Mouse (Mus musculus) midbrain, embryonic 16.5 days (tissue): ENCODE measurements around the gene Ccdc86. TPM values are rescaled to one million over a fixed set of nuclear protein-coding genes. Genes with fewer than 3 reads are reported as not detected.

ENCODE experiments used
- ATAC-seq: fragments of 200-750 bp; cut with Nextera tagmentation; 2 replicates; pipeline ENCODE4 v1.8.0; 2017; ENCODE audit warnings: moderate TSS enrichment
- H3K27ac ChIP-seq: fragments of 300-500 bp; sonication (generic); 2 replicates; pipeline ENCODE4 v1.5.1; 2014; ENCODE audit warnings: mild to moderate bottlenecking, low read length, mixed read lengths
- H3K27me3 ChIP-seq: fragments of 300-500 bp; sonication (generic); 2 replicates; pipeline ENCODE4 v1.6.1; 2014; ENCODE audit warnings: low read depth, low read length, mixed read lengths; ENCODE audit not compliant: control insufficient read depth, insufficient read depth
- H3K36me3 ChIP-seq: fragments of 300-500 bp; sonication (generic); 2 replicates; pipeline ENCODE4 v1.6.1; 2014; ENCODE audit warnings: mild to moderate bottlenecking, low read length, moderate library complexity, mixed read lengths; ENCODE audit not compliant: control insufficient read depth, insufficient read depth
- H3K4me1 ChIP-seq: fragments of 300-500 bp; sonication (generic); 2 replicates; pipeline ENCODE4 v1.6.1; 2014; ENCODE audit warnings: mild to moderate bottlenecking, low read length, mixed read lengths; ENCODE audit not compliant: control insufficient read depth, insufficient read depth
- H3K4me2 ChIP-seq: fragments of 300-500 bp; sonication (generic); 2 replicates; pipeline ENCODE4 v1.6.1; 2014; ENCODE audit warnings: mild to moderate bottlenecking, low read length, mixed read lengths
- H3K4me3 ChIP-seq: fragments of 300-500 bp; sonication (generic); 2 replicates; pipeline ENCODE4 v1.5.1; 2014; ENCODE audit warnings: low read depth, mild to moderate bottlenecking, low read length, moderate library complexity, mixed read lengths
- H3K9ac ChIP-seq: fragments of 300-500 bp; sonication (generic); 2 replicates; pipeline ENCODE4 v1.6.1; 2014; ENCODE audit warnings: low read depth, low read length, mixed read lengths
- H3K9me3 ChIP-seq: fragments of 300-500 bp; sonication (generic); replicated peaks from 2 replicates; pipeline ENCODE4 v1.6.1; 2014; ENCODE audit warnings: mild to moderate bottlenecking, low read length, mixed read lengths; ENCODE audit not compliant: control insufficient read depth, poor library complexity, severe bottlenecking
- WGBS: fragments of 180-500 bp; shearing (Covaris S2); extraction: QIAGEN DNeasy Blood & Tissue Kit; methylation state at CpG from one replicate; pipeline ENCODE4 v1.1.7; 2014; 5-methylcytosine and 5-hydroxymethylcytosine counted together
- polyA plus RNA-seq: library from polyadenylated mRNA; unstranded; fragments of >200 nt; fragmentation: Nextera tagmentation; extraction: Ambion mirVana; gene quantifications from 2 replicates; pipeline ENCODE4 v1.2.1, GENCODE M21; 2015

Gene Ccdc86
- polyA plus RNA-seq = 12.8 and 13.5 TPM in 2 replicates

GRCm38 (mm10) chr19:10949112-10949511 lies at the start of gene Ccdc86:
Gene Ccdc86 (minus strand): TSS chr19:10949266.
- peak within 1 kb of the TSS; percentile 50; the same call in 1 of the 2 replicates for H3K27ac ChIP-seq
- peak within 1 kb of the TSS; percentile 85 for H3K9ac ChIP-seq
- H3K36me3 ChIP-seq = peaks cover 10% of the 10 kb centered on the region
- peak within 1 kb of the TSS; percentile 100 for H3K4me2 ChIP-seq
- H3K27me3 ChIP-seq = no peaks in the 10 kb centered on the region
- peak; percentile 98 for ATAC-seq
- H3K9me3 ChIP-seq = no peaks in the 10 kb centered on the region
- peaks cover 28% of the 10 kb centered on the region for H3K4me1 ChIP-seq
- H3K4me3 ChIP-seq = peak within 1 kb of the TSS; percentile 69
- WGBS = under 1% methylated on average over 30 of the region's 30 CpGs

GRCm38 (mm10) chr19:10993150-10993549 lies 44.1 kb upstream of the Ccdc86 start, which contains the start of gene Ms4a15:
Gene Ms4a15 (minus strand): TSS chr19:10993250.
- H3K4me3 ChIP-seq = no peak within 1 kb of the TSS
- no peak for ATAC-seq
- no peaks in the 10 kb centered on the region for H3K27me3 ChIP-seq
- H3K4me2 ChIP-seq = no peak within 1 kb of the TSS
- no peak within 1 kb of the TSS for H3K27ac ChIP-seq
- no peaks in the 10 kb centered on the region for H3K9me3 ChIP-seq
- no peaks in the 10 kb centered on the region for H3K4me1 ChIP-seq
- H3K9ac ChIP-seq = no peak within 1 kb of the TSS
- WGBS = 86% methylated on average over 7 of the region's 7 CpGs
- no peaks in the 10 kb centered on the region for H3K36me3 ChIP-seq

- Histone ChIP-seq H3K27ac (no peak overlapping the region), H3K4me2 (no peak overlapping the region), H3K4me3 (no peak overlapping the region), H3K27me3 (no peaks in the 10 kb centered on the region), H3K9me3 (no peaks in the 10 kb centered on the region), H3K9ac (no peak overlapping the region), H3K4me1 (no peaks in the 10 kb centered on the region), H3K36me3 (no peaks in the 10 kb centered on the region)
- ATAC-seq = no peak
Measured at GRCm38 (mm10) chr19:10991911-10992310, 42.8 kb upstream of the Ccdc86 start.

GRCm38 (mm10) chr19:10990751-10991150 lies 41.7 kb upstream of the Ccdc86 start:
- Histone ChIP-seq H3K27ac (no peak overlapping the region), H3K9me3 (no peaks in the 10 kb centered on the region), H3K4me3 (no peak overlapping the region), H3K9ac (no peak overlapping the region), H3K27me3 (no peaks in the 10 kb centered on the region), H3K4me1 (no peaks in the 10 kb centered on the region), H3K4me2 (no peak overlapping the region), H3K36me3 (no peaks in the 10 kb centered on the region)
- WGBS = 81% methylated on average over 1 of the region's 1 CpGs
- no peak for ATAC-seq

- H3K9ac ChIP-seq = no peak overlapping the region
- no peaks in the 10 kb centered on the region for H3K9me3 ChIP-seq
- no peaks in the 10 kb centered on the region for H3K4me1 ChIP-seq
- 97% methylated on average over 1 of the region's 1 CpGs for WGBS
- H3K27me3 ChIP-seq = no peaks in the 10 kb centered on the region
- H3K4me2 ChIP-seq = no peak overlapping the region
- no peaks in the 10 kb centered on the region for H3K36me3 ChIP-seq
- H3K4me3 ChIP-seq = no peak overlapping the region
- no peak for ATAC-seq
- no peak overlapping the region for H3K27ac ChIP-seq
Measured at GRCm38 (mm10) chr19:10988563-10988962, 39.5 kb upstream of the Ccdc86 start.

- Histone ChIP-seq H3K36me3 (no peaks in the 10 kb centered on the region), H3K4me3 (no peak overlapping the region), H3K9ac (no peak overlapping the region), H3K9me3 (no peaks in the 10 kb centered on the region), H3K27me3 (no peaks in the 10 kb centered on the region), H3K27ac (no peak overlapping the region), H3K4me2 (no peak overlapping the region), H3K4me1 (no peaks in the 10 kb centered on the region)
- 94% methylated on average over 4 of the region's 4 CpGs for WGBS
- ATAC-seq = no peak
Measured at GRCm38 (mm10) chr19:10985889-10986288, 36.8 kb upstream of the Ccdc86 start.

GRCm38 (mm10) chr19:10984551-10984950 lies 35.5 kb upstream of the Ccdc86 start:
- H3K9me3 ChIP-seq = no peaks in the 10 kb centered on the region
- H3K36me3 ChIP-seq = no peaks in the 10 kb centered on the region
- no peak overlapping the region for H3K27ac ChIP-seq
- no peaks in the 10 kb centered on the region for H3K4me1 ChIP-seq
- no peak overlapping the region for H3K9ac ChIP-seq
- no peak overlapping the region for H3K4me3 ChIP-seq
- H3K27me3 ChIP-seq = no peaks in the 10 kb centered on the region
- no peak for ATAC-seq
- WGBS = 85% methylated on average over 13 of the region's 13 CpGs
- H3K4me2 ChIP-seq = no peak overlapping the region

- H3K27me3 ChIP-seq = no peaks in the 10 kb centered on the region
- no peak overlapping the region for H3K4me3 ChIP-seq
- H3K9me3 ChIP-seq = no peaks in the 10 kb centered on the region
- H3K27ac ChIP-seq = no peak overlapping the region
- 27% methylated on average over 14 of the region's 14 CpGs for WGBS
- H3K4me2 ChIP-seq = no peak overlapping the region
- no peak overlapping the region for H3K9ac ChIP-seq
- no peaks in the 10 kb centered on the region for H3K36me3 ChIP-seq
- no peaks in the 10 kb centered on the region for H3K4me1 ChIP-seq
- ATAC-seq = no peak
Measured at GRCm38 (mm10) chr19:10983146-10983545, 34.1 kb upstream of the Ccdc86 start.

- ATAC-seq = no peak
- no peak overlapping the region for H3K4me2 ChIP-seq
- H3K36me3 ChIP-seq = no peaks in the 10 kb centered on the region
- no peaks in the 10 kb centered on the region for H3K27me3 ChIP-seq
- 93% methylated on average over 5 of the region's 5 CpGs for WGBS
- H3K9ac ChIP-seq = no peak overlapping the region
- H3K4me1 ChIP-seq = no peaks in the 10 kb centered on the region
- H3K4me3 ChIP-seq = no peak overlapping the region
- no peaks in the 10 kb centered on the region for H3K9me3 ChIP-seq
- H3K27ac ChIP-seq = no peak overlapping the region
Measured at GRCm38 (mm10) chr19:10980210-10980609, 31.1 kb upstream of the Ccdc86 start.
